Comparison of ENCODE assay signal across 8 mouse cellular contexts in genomic region chr2:118972687-118973376, GRCm38 (mm10). TPM values are rescaled to one million over a fixed set of nuclear protein-coding genes. Genes with fewer than 3 reads are reported as not detected.
DNase-seq lines count a peak whose midpoint lies in the region; ATAC-seq and TF ChIP-seq lines count a peak whose summit lies in the region.

No protein-coding gene starts in this region.

- TF ChIP-seq POLR2A in bone marrow macrophage, adult 2 months (IDR thresholded peaks at IDR 0.05; ENCODE audit: borderline replicate concordance, low read depth, low read length): no peak
- no peak for TF ChIP-seq POLR2A in limb, embryonic 14.5 days (IDR thresholded peaks at IDR 0.05; ENCODE audit: borderline replicate concordance, extremely low read depth, insufficient read depth, insufficient read length)
- TF ChIP-seq POLR2A in spleen, adult 2 months (IDR thresholded peaks at IDR 0.05; ENCODE audit: low read depth, low read length): no peak

- no peak overlapping the region for H3K27ac ChIP-seq in bone marrow macrophage, adult 2 months (ENCODE audit: insufficient read depth, low read depth, low read length)
- no peak overlapping the region for H3K27ac ChIP-seq in embryonic facial prominence, embryonic 15.5 days (replicated peaks)
- H3K27ac ChIP-seq in kidney, embryonic 14.5 days (ENCODE audit: low read depth, low read length): no peak overlapping the region
- H3K27ac ChIP-seq in limb, embryonic 14.5 days (replicated peaks; ENCODE audit: low read depth, low read length): no peak overlapping the region
- no peak overlapping the region for H3K27ac ChIP-seq in midbrain, embryonic 16.5 days (ENCODE audit: low read length)
- no peak overlapping the region for H3K27ac ChIP-seq in spleen, adult 2 months (ENCODE audit: insufficient read depth, low read length)

- 0 out of 2 replicates have a peak overlapping the region, but pooled peaks have one; percentile 18 for H3K9ac ChIP-seq in embryonic facial prominence, embryonic 15.5 days
- peak overlapping the region; percentile 47; the same call in 1 of the 2 replicates for H3K9ac ChIP-seq in kidney, embryonic 14.5 days (ENCODE audit: low read depth, low read length)
- peak overlapping the region; percentile 40; the same call in 1 of the 2 replicates for H3K9ac ChIP-seq in limb, embryonic 14.5 days (ENCODE audit: low read depth, low read length, severe bottlenecking)
- peak overlapping the region; percentile 72 for H3K9ac ChIP-seq in midbrain, embryonic 16.5 days (ENCODE audit: low read depth, low read length)

- 1% methylated on average over 33 of the region's 33 CpGs for WGBS in embryonic facial prominence, embryonic 15.5 days
- 2% methylated on average over 33 of the region's 33 CpGs for WGBS in kidney, embryonic 14.5 days
- whole genome bisulfite sequencing in limb, embryonic 14.5 days: 1% methylated on average over 33 of the region's 33 CpGs
- WGBS in midbrain, embryonic 16.5 days: under 1% methylated on average over 33 of the region's 33 CpGs
- 3% methylated on average over 33 of the region's 33 CpGs for WGBS in spleen, adult 2 months

- H3K9me3 ChIP-seq in embryonic facial prominence, embryonic 15.5 days (replicated peaks): no peaks in the 10 kb centered on the region
- H3K9me3 ChIP-seq in kidney, embryonic 14.5 days (ENCODE audit: control insufficient read depth, low read length): no peaks in the 10 kb centered on the region
- no peaks in the 10 kb centered on the region for H3K9me3 ChIP-seq in limb, embryonic 14.5 days (ENCODE audit: control insufficient read depth, low read length)
- H3K9me3 ChIP-seq in midbrain, embryonic 16.5 days (replicated peaks; ENCODE audit: control insufficient read depth, low read length, poor library complexity, severe bottlenecking): no peaks in the 10 kb centered on the region

- ATAC-seq in embryonic facial prominence, embryonic 15.5 days (ENCODE audit: insufficient number of reproducible peaks, low FRiP score, low TSS enrichment, low read depth): peak; percentile 58
- ATAC-seq in kidney, embryonic 14.5 days (ENCODE audit: low FRiP score, low TSS enrichment): peak; percentile 90
- peak; percentile 73 for ATAC-seq in limb, embryonic 14.5 days (ENCODE audit: low FRiP score, low read depth)
- ATAC-seq in midbrain, embryonic 16.5 days: peak; percentile 74

- H3K36me3 ChIP-seq in embryonic facial prominence, embryonic 15.5 days: no peaks in the 10 kb centered on the region
- no peaks in the 10 kb centered on the region for H3K36me3 ChIP-seq in kidney, embryonic 14.5 days (ENCODE audit: control insufficient read depth, insufficient read depth, low read length)
- no peaks in the 10 kb centered on the region for H3K36me3 ChIP-seq in limb, embryonic 14.5 days (ENCODE audit: control insufficient read depth, insufficient read depth, low read length)
- H3K36me3 ChIP-seq in midbrain, embryonic 16.5 days (ENCODE audit: control insufficient read depth, insufficient read depth, low read length): no peaks in the 10 kb centered on the region
- no peaks in the 10 kb centered on the region for H3K36me3 ChIP-seq in spleen, adult 2 months (ENCODE audit: control insufficient read depth, insufficient read depth, low read length)

- peaks cover 7% of the 10 kb centered on the region for H3K4me1 ChIP-seq in bone marrow macrophage, adult 2 months (ENCODE audit: control insufficient read depth, insufficient read depth, low read length)
- H3K4me1 ChIP-seq in embryonic facial prominence, embryonic 15.5 days: peaks cover 10% of the 10 kb centered on the region
- no peaks in the 10 kb centered on the region for H3K4me1 ChIP-seq in kidney, embryonic 14.5 days (ENCODE audit: control insufficient read depth, insufficient read depth, low read length)
- 0 out of 2 replicates have a peak, but pooled peaks cover 7% of the 10 kb centered on the region for H3K4me1 ChIP-seq in limb, embryonic 14.5 days (ENCODE audit: control insufficient read depth, insufficient read depth, low read length)
- H3K4me1 ChIP-seq in midbrain, embryonic 16.5 days (ENCODE audit: control insufficient read depth, insufficient read depth, low read length): peaks cover 6% of the 10 kb centered on the region
- H3K4me1 ChIP-seq in spleen, adult 2 months (ENCODE audit: control insufficient read depth, insufficient read depth, insufficient read length): peaks cover 11% of the 10 kb centered on the region

- H3K4me3 ChIP-seq in bone marrow macrophage, adult 2 months (ENCODE audit: insufficient read depth, low read length): peak overlapping the region; percentile 49
- peak overlapping the region; percentile 42 for H3K4me3 ChIP-seq in embryonic facial prominence, embryonic 15.5 days (replicated peaks)
- H3K4me3 ChIP-seq in kidney, embryonic 14.5 days (ENCODE audit: low read length): peak overlapping the region; percentile 32
- peak overlapping the region; percentile 35 for H3K4me3 ChIP-seq in limb, embryonic 14.5 days (replicated peaks; ENCODE audit: low read length)
- peak overlapping the region; percentile 43 for H3K4me3 ChIP-seq in midbrain, embryonic 16.5 days (ENCODE audit: low read depth, low read length)
- H3K4me3 ChIP-seq in spleen, adult 2 months (ENCODE audit: extremely low read depth, insufficient read depth, insufficient read length): peak overlapping the region; percentile 48; the same call in 1 of the 2 replicates

- H3K27me3 ChIP-seq in embryonic facial prominence, embryonic 15.5 days: peaks cover 33% of the 10 kb centered on the region
- H3K27me3 ChIP-seq in kidney, embryonic 14.5 days (ENCODE audit: control insufficient read depth, insufficient read depth, low read length): peaks cover 32% of the 10 kb centered on the region
- peaks cover 33% of the 10 kb centered on the region for H3K27me3 ChIP-seq in limb, embryonic 14.5 days (ENCODE audit: control insufficient read depth, insufficient read depth, low read length)
- H3K27me3 ChIP-seq in midbrain, embryonic 16.5 days (ENCODE audit: control insufficient read depth, insufficient read depth, low read depth, low read length): peaks cover 24% of the 10 kb centered on the region
- no peaks in the 10 kb centered on the region; the same call in 1 of the 2 replicates for H3K27me3 ChIP-seq in spleen, adult 2 months (ENCODE audit: control insufficient read depth, insufficient read depth, low read length)

- TF ChIP-seq CTCF in bone marrow macrophage, adult 2 months (IDR thresholded peaks at IDR 0.05; ENCODE audit: low read depth, low read length): peak; percentile 56
- TF ChIP-seq CTCF in spleen, adult 2 months (IDR thresholded peaks at IDR 0.05; ENCODE audit: extremely low read depth, insufficient read depth, insufficient read length, insufficient replicate concordance): peak; percentile 87

- H3K4me2 ChIP-seq in embryonic facial prominence, embryonic 15.5 days (replicated peaks): peak overlapping the region; percentile 73
- peak overlapping the region; percentile 66 for H3K4me2 ChIP-seq in kidney, embryonic 14.5 days (replicated peaks; ENCODE audit: low read depth, low read length)
- peak overlapping the region; percentile 77 for H3K4me2 ChIP-seq in limb, embryonic 14.5 days (replicated peaks; ENCODE audit: low read depth, low read length, severe bottlenecking)
- H3K4me2 ChIP-seq in midbrain, embryonic 16.5 days (ENCODE audit: low read length): peak overlapping the region; percentile 90

- DNase-seq in B cell, adult 2 months: peak; percentile 90 to 91
- peak; percentile 78 to 86 for DNase-seq in heart, adult 9 months (ENCODE audit: low spot score in 2 of 2)
- DNase-seq in limb, embryonic 14.5 days (ENCODE audit: low spot score): peak; percentile 79
- DNase-seq in spleen, adult 2 months (ENCODE audit: low read depth in 1 of 2, low spot score in 2 of 2): peak; percentile 43 to 81

RNA-seq across cellular contexts. Expression of gene Chst14, which starts 46.5 kb away (rescaled TPM):
- polyA plus RNA-seq in bone marrow macrophage, adult 2 months (2012; ENCODE audit: insufficient read depth, insufficient read length, missing spikeins): 20.4 and 21.3 TPM in 2 replicates
- polyA plus RNA-seq in embryonic facial prominence, embryonic 15.5 days (2015; fragmentation: Nextera tagmentation; extraction: Ambion mirVana): 49.0 and 50.4 TPM in 2 replicates
- 27.1 and 31.8 TPM in 2 replicates for polyA plus RNA-seq in kidney, embryonic 14.5 days (2014; fragmentation: Nextera tagmentation; extraction: Ambion mirVana)
- polyA plus RNA-seq in limb, embryonic 14.5 days (2012; rRNA removed): 59.5 and 73.9 TPM in 2 replicates
- polyA plus RNA-seq in limb, embryonic 14.5 days (2014; fragmentation: Nextera tagmentation; extraction: Ambion mirVana): 56.6 and 65.3 TPM in 2 replicates
- polyA plus RNA-seq in midbrain, embryonic 16.5 days (2015; fragmentation: Nextera tagmentation; extraction: Ambion mirVana): 4.6 and 4.7 TPM in 2 replicates
- polyA plus RNA-seq in spleen, adult 2 months (2012; rRNA removed): 7.0 and 8.2 TPM in 2 replicates

RNA-seq across cellular contexts. Expression of gene Ccdc32, which starts 56.4 kb away (rescaled TPM):
- 20.9 and 21.5 TPM in 2 replicates for polyA plus RNA-seq in bone marrow macrophage, adult 2 months (2012; ENCODE audit: insufficient read depth, insufficient read length, missing spikeins)
- 25.7 and 26.5 TPM in 2 replicates for polyA plus RNA-seq in embryonic facial prominence, embryonic 15.5 days (2015; fragmentation: Nextera tagmentation; extraction: Ambion mirVana)
- polyA plus RNA-seq in kidney, embryonic 14.5 days (2014; fragmentation: Nextera tagmentation; extraction: Ambion mirVana): 19.9 and 22.0 TPM in 2 replicates
- polyA plus RNA-seq in limb, embryonic 14.5 days (2012; rRNA removed): 13.5 and 14.6 TPM in 2 replicates
- 21.5 and 23.5 TPM in 2 replicates for polyA plus RNA-seq in limb, embryonic 14.5 days (2014; fragmentation: Nextera tagmentation; extraction: Ambion mirVana)
- 40.7 and 44.6 TPM in 2 replicates for polyA plus RNA-seq in midbrain, embryonic 16.5 days (2015; fragmentation: Nextera tagmentation; extraction: Ambion mirVana)
- polyA plus RNA-seq in spleen, adult 2 months (2012; rRNA removed): 3.9 and 4.0 TPM in 2 replicates

Comparison
In these comparisons a context has a peak if more than half of its experiments do, and no peak if none do; other contexts are left out.
1. H3K9ac ChIP-seq: peak in every context shown above with its lines; median percentile 72 in midbrain, embryonic 16.5 days; 47 in kidney, embryonic 14.5 days; 40 in limb, embryonic 14.5 days; 18 in embryonic facial prominence, embryonic 15.5 days.